Mouse (Mus musculus) adipose tissue, adult 10 weeks (tissue): ENCODE results near the gene Spdye4b. TPM values are rescaled to one million over a fixed set of nuclear protein-coding genes. Genes with fewer than 3 reads are reported as not detected.

Source experiments
- polyA plus RNA-seq: library from polyadenylated mRNA; stranded (reverse); fragments of 350-450 nt; fragmentation: Illumina TruSeq; extraction: RNeasy Lipid Tissue Mini Kit (QIAGEN cat#74804); gene quantifications from one replicate; pipeline ENCODE4 v1.2.3, GENCODE M21; 2014; ENCODE audit warnings: low read depth, low replicate concordance

Spdye4b gene
- polyA plus RNA-seq = 0.63 TPM

GRCm38 (mm10) chr5:143180255-143181076 is at the start of gene Spdye4b, which contains the start of gene Rbak:
Gene Spdye4b (plus strand): TSS chr5:143181017.
Gene Rbak (minus strand): TSS chr5:143180775.

GRCm38 (mm10) chr5:143147481-143147880 is 33.3 kb upstream of the Spdye4b start, which contains the start of gene Olfr718-ps1:
Gene Olfr718-ps1 (minus strand): TSS chr5:143147581.

GRCm38 (mm10) chr5:143226790-143227189 is 46.0 kb downstream of the Spdye4b start, which contains the start of gene Spdye4a:
Gene Spdye4a (minus strand): TSS chr5:143226890.

GRCm38 (mm10) chr5:143235028-143235693 is 54.3 kb downstream of the Spdye4b start, which contains the start of gene Zfp12:
Gene Zfp12 (plus strand): TSS chr5:143235163.

Other genes starting within 250 kb of the Spdye4b start
- 22.4 TPM for gene Fscn1, start 220.7 kb upstream of the Spdye4b start, polyA plus RNA-seq
- 22.1 TPM for gene Rnf216, start 68.0 kb upstream of the Spdye4b start, polyA plus RNA-seq
- gene Olfr718-ps1, start 33.4 kb upstream of the Spdye4b start, polyA plus RNA-seq = not detected
- 9.7 TPM for gene Rbak, start 242 bp upstream of the Spdye4b start, polyA plus RNA-seq
- gene Spdye4a, start 45.9 kb downstream of the Spdye4b start, polyA plus RNA-seq = 0.47 TPM
- gene Zfp12, start 54.1 kb downstream of the Spdye4b start, polyA plus RNA-seq = 9.4 TPM
- 8.1 TPM for gene Zfp316, start 89.0 kb downstream of the Spdye4b start, polyA plus RNA-seq
- gene Zfp853, start 112.6 kb downstream of the Spdye4b start, polyA plus RNA-seq = 0.24 TPM
- 14.0 TPM for gene E130309D02Rik, start 134.3 kb downstream of the Spdye4b start, polyA plus RNA-seq
- 66.5 TPM for gene Zdhhc4, start 148.2 kb downstream of the Spdye4b start, polyA plus RNA-seq
- gene Grid2ip, start 176.3 kb downstream of the Spdye4b start, polyA plus RNA-seq = not detected
- gene Kdelr2, start 222.8 kb downstream of the Spdye4b start, polyA plus RNA-seq = 95.5 TPM